Mouse (Mus musculus) ES-E14 (cell line): ENCODE results near the gene Psmd14.

Experiments
- CHD2 ChIP-seq: IDR thresholded peaks from 2 replicates; pipeline ENCODE4 v1.6.1; 2014; ENCODE audit warnings: mild to moderate bottlenecking, low read depth, low read length, inconsistent platforms
- HCFC1 ChIP-seq: IDR thresholded peaks from 2 replicates; pipeline ENCODE4 v1.6.1; 2012; ENCODE audit warnings: low read length, inconsistent platforms, borderline replicate concordance; ENCODE audit not compliant: insufficient read depth
- MAFK ChIP-seq: IDR thresholded peaks from 2 replicates; pipeline ENCODE4 v1.6.1; 2014; ENCODE audit warnings: mild to moderate bottlenecking, low read depth, low read length, inconsistent platforms; ENCODE audit not compliant: insufficient read depth
- ZC3H11A ChIP-seq: IDR thresholded peaks from 2 replicates; pipeline ENCODE4 v1.6.1; 2012; ENCODE audit warnings: low read depth, mild to moderate bottlenecking, inconsistent platforms, low read length, borderline replicate concordance
- ZNF384 ChIP-seq: IDR thresholded peaks from 2 replicates; pipeline ENCODE4 v1.6.1; 2012; ENCODE audit warnings: low read depth, low read length, inconsistent platforms

GRCm38 (mm10) chr2:61689086-61689485 lies 22.4 kb upstream of the Psmd14 start:
- TF ChIP-seq CHD2: no peak
- no peak for TF ChIP-seq ZNF384
- TF ChIP-seq HCFC1: no peak
- no peak for TF ChIP-seq MAFK
- no peak for TF ChIP-seq ZC3H11A
